Mouse (Mus musculus) spleen, postnatal 10 days (tissue): ENCODE measurements around the gene Traf5.

Experiments used
- DNase-seq, 2 experiments: peaks; one replicate each; pipeline ENCODE4 v3.0.0; 2021 to 2022; ENCODE audit warnings: low spot score in 2 of 2

The Traf5 gene

GRCm38 (mm10) chr1:192092879-192093660 is 711 bp upstream of the Traf5 start:
- DNase-seq = peak; percentile 74 to 90

- peak; percentile 43 to 58 for DNase-seq
These were observed 1.4 kb downstream of the Traf5 start for GRCm38 (mm10) chr1:192090689-192091567.

- no peak for DNase-seq
These were observed 2.1 kb downstream of the Traf5 start for GRCm38 (mm10) chr1:192090281-192090680.

- DNase-seq = peak in 1 of 2 experiments; percentile 45
These were observed 2.9 kb downstream of the Traf5 start for GRCm38 (mm10) chr1:192089208-192090166.

DNA sequence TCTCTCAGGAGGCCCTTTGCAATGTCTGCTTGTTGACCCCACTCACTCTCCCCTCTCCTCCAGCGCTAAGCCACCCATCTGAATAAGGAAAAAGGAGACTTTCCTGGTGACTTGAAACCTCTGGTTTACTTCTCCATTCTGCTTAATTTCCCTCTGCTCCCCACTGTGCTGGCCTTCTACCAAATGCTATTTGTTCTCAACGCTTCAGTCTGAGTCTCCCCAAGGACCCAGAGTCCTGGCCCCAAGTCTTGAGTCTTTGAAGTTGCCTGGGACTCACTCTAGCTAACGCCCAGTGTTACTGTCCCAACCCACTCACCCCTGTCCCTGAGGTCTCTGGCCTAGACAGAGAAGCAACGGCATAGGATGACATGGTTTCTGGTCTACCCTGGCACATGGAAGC is 4.3 kb downstream of the Traf5 start:
- DNase-seq = no peak

DNA sequence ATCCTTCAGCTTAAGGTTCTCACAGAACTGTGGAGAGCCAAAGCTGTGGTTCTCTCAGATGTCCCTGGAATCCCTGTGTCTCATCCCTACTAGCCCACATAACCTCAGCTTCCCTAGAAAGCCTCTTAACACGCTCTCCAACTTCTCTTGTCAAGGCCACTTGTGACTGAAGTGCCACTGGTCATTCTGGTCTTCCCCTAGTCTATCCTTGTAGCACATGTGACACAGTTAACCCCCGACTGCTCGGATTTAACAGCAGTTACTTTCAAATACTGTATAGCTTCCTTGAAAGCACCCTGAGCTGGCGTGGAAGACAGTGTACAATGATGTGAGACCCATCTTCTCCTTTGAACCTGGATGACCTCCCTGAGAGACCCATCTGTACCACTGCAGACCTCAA is 5.3 kb downstream of the Traf5 start:
- DNase-seq = no peak

- peak in 1 of 2 experiments; percentile 48 for DNase-seq
These were observed 5.9 kb downstream of the Traf5 start for GRCm38 (mm10) chr1:192086279-192087037.

GRCm38 (mm10) chr1:192085218-192085617 is 7.1 kb downstream of the Traf5 start:
- DNase-seq = no peak

DNA sequence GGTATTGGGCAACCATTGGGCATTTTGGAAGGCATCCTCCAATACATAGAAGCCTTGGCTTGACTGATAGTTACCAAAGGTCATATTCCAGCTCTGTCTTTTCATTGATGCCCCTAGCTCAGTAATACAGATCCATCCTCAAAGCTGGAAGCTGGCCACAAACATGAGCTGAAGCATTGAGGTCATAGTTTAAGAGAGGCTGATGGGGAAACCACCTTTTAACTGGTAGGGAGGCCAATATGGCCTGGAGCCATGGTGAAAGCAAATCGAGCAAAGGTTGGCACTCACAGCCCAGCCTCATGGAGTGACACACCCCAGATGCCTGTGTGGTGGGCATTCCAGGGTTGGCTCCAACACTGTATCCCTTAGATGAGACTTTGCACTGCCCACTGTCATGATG is 9.7 kb downstream of the Traf5 start:
- DNase-seq = no peak

DNA sequence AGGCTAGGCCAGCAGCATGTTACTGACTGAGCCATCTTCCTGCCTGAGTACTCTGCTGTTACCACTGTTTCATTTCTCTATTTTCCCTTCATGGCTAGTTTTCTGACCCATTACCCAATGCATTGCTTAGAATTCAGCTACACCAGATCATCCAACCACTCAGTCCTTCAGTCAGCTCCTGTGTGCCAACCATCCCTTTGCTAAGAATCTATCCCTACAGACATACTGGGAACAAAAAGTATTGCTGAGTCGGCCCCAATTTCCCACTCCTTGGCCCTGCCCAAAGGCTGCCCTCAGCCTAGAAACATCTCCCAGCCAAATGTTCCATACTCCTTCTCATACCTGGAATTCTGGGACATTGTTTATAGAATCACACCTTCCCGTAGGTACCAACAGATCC is 11.2 kb downstream of the Traf5 start:
- no peak for DNase-seq

GRCm38 (mm10) chr1:192079121-192079520 is 13.2 kb downstream of the Traf5 start:
- DNase-seq = no peak

- peak in 1 of 2 experiments; percentile 63 for DNase-seq
These were observed 14.0 kb downstream of the Traf5 start for GRCm38 (mm10) chr1:192078406-192078805.

DNA sequence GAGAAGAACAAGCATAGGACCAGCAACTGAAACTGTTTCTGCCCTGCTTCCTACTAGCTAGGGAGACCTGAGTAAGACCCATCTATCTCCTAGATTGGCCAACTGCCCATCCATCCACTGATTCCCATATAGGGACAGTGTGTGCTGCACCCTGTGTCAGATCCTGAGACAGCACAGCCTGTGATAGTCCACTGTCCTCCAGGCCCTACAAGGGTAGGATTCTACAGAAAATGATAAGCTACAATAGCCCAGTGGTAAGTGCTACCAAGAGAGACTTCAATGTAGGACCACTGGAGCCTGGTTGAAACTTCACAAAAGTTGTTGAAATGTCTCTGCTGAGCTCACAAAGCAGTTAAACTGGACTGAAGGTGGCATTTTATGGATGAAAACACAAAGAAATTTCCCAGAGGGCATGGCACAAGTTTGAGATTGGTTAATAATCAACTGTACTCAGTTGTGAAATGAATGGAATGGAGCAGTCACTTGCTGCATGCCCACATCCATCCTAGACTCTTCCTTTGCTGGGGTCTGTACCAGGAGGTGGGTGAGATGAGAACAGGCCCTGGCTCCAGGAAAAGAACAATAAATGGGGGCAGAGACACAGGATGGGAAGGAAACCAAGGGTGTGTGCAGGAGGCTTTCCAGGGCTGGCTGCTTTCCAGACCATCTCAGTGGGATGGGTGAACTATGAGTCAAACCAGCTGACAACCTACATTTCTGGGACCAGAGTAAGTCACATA is 15.4 kb downstream of the Traf5 start:
- DNase-seq = no peak

DNA sequence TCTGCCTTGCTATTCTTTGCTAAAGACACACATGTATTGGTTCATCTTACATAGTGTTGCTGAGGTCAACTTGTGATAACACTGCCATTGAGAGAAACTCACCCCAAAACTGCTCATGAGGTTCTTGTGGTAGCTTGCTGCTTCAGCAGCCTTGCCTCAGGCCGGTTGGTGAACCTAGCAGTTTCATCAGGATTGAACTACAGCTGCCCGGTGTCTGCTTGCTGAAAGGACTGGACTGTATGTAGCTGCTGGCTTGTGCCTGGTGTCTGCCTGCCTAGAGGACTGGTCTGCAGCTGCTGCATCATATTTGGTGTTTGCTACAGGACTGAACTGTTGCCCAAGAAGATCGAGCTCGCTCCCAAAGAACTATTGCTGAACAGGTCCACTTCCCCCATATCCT is 16.3 kb downstream of the Traf5 start:
- DNase-seq = no peak

DNA sequence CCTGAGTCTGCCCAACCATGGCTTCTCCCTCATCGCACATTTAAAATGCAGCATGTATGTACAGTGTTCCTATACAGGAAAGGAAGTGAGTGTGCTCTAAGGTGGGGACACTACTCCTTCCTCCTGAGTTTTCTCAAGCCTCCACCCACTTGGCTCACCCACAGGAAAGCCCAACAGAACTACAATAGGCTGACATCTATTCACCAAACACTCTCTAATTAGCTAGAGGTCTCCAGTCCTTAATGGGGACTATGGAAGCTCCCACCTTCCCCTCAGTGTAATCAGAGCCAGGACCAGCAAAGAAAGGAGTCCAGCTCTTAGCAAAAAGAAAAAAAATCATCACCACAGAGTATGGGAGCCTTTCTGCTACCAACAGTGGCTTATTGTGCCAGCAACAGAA is 17.5 kb downstream of the Traf5 start:
- no peak for DNase-seq

DNA sequence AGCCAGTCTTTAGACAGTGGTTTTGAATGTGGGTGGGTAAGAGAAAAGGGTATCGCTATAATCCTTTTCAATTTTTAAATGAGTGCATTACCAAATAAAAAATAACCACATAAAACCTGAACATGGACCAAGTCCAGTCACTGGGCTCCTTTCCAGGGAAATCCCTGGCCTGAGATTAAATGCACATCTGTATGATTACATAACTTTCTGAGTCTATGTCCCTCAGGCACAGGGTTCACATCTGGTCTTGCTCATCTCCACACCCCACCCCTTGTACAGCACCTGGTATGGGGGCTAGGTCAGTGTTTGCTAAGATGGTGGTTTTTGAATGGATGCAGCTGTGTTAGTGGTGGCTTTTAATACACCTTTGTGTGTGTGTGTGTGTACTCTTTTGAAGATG is 19.9 kb downstream of the Traf5 start:
- DNase-seq = no peak

DNA sequence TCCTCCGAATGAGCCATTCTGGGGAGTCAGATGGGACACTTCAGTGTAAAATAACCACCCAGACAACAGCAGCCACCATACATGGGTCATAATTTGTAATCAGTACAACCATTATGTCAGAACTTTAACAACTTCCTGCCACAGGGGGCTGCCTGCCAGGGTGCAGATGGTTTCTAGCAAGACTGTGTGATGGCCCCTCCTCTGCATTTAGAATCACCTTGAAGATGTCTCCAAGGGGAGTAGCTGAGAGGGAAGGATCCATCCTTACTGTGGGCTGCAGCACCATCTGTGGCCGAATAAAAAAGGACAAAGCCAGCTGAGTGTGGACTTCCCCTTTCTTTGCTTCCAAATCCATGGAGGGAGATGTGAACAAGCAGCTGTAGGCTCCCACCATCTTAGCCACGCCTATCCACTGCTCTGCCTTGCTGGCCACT is 21.7 kb downstream of the Traf5 start:
- no peak for DNase-seq

DNA sequence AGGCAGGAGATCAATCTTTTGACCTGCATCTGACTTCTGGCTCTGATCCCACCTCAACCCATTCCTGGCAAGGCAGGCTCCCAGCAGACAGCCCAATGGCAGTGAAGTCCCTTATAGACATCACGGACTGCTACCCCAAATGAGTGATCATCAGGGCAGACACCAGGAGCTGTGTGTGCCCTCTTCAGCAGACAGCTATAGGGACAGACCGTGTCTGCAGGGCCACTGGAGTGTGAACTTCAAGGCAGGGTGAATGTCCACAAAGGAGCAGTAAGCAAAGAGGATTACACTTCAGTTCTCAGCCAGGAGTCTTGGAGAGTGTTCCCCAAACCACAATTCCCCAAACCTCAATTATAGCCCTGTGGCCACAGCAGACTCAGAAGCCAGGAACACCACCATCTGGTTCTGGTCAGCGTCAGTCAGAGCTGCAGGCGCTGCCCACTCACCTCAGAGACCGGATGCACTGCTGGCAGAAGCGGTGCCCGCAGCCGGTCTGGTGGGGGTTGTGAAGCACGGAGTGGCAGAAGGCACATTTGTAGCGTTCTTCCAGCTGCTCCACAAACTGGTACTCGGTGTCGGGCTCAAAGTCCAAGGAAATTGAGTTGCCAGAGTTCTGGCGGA is 22.3 kb downstream of the Traf5 start:
- DNase-seq = peak in 1 of 2 experiments; percentile 25

- DNase-seq = no peak
These were observed 24.2 kb downstream of the Traf5 start for GRCm38 (mm10) chr1:192068188-192068587.

GRCm38 (mm10) chr1:192066956-192067355 is 25.4 kb downstream of the Traf5 start:
- no peak for DNase-seq
